Mouse (Mus musculus): Measurements from ENCODE around the gene Stpg3.

GRCm38 (mm10) chr2:25200631-25201030 is 13.8 kb downstream of the Stpg3 start:
- TF ChIP-seq CTCF (IDR thresholded peaks at IDR 0.05; ENCODE audit: low read depth) (no peak), EP300 (IDR thresholded peaks at IDR 0.05; ENCODE audit: low read depth) (no peak)

Data from liver, embryonic 14.5 days (tissue).